Mouse (Mus musculus) heart, adult 2 months (tissue): ENCODE results near the gene Gde1. TPM values are rescaled to one million over a fixed set of nuclear protein-coding genes. Genes with fewer than 3 reads are reported as not detected.
A peak's percentile ranks its signal among the peaks of the same experiment; 100 is the strongest.

Experiments
- DNase-seq, 2 experiments: peaks; one replicate each; pipeline ENCODE4 v3.0.0; 2021
- H3K27ac ChIP-seq: fragments of 200-600 bp; 2 replicates; pipeline ENCODE4 v1.8.1; 2022
- H3K27me3 ChIP-seq: fragments of 200-500 bp; 2 replicates; pipeline ENCODE4 v1.6.1; 2012; ENCODE audit warnings: mild to moderate bottlenecking, low read length, inconsistent platforms, mixed read lengths; ENCODE audit not compliant: control insufficient read depth, insufficient read depth
- H3K36me3 ChIP-seq: fragments of 200-500 bp; 2 replicates; pipeline ENCODE4 v1.6.1; 2012; ENCODE audit warnings: low read length, inconsistent platforms; ENCODE audit not compliant: control insufficient read depth, insufficient read depth
- H3K4me1 ChIP-seq: fragments of 200-500 bp; 2 replicates; pipeline ENCODE4 v1.6.1; 2011; ENCODE audit warnings: low read length; ENCODE audit not compliant: control insufficient read depth, insufficient read depth
- H3K4me3 ChIP-seq: fragments of 200-600 bp; 2 replicates; pipeline ENCODE4 v1.8.1; 2022
- H3K79me2 ChIP-seq: fragments of 200-500 bp; replicated peaks from 2 replicates; pipeline ENCODE4 v1.6.1; 2012; ENCODE audit warnings: mild to moderate bottlenecking, inconsistent platforms, low read length, moderate library complexity, mixed read lengths; ENCODE audit not compliant: control insufficient read depth, insufficient read depth
- H3K9ac ChIP-seq: fragments of 200-500 bp; 2 replicates; pipeline ENCODE4 v1.6.1; 2012; ENCODE audit warnings: low read depth, mild to moderate bottlenecking, control low read depth, inconsistent platforms, low read length, mixed read lengths
- CTCF ChIP-seq: fragments of 200-600 bp; IDR thresholded peaks from 2 replicates; pipeline ENCODE4 v1.8.1; 2022; ENCODE audit warnings: antibody characterized with exemption, mild to moderate bottlenecking, moderate library complexity
- EP300 ChIP-seq: fragments of 200-500 bp; IDR thresholded peaks from 2 replicates; pipeline ENCODE4 v1.6.1; 2011; ENCODE audit warnings: low read depth, low read length, control low read depth; ENCODE audit not compliant: insufficient read depth
- POLR2A ChIP-seq: fragments of 200-500 bp; IDR thresholded peaks from 2 replicates; pipeline ENCODE4 v1.6.1; 2011; ENCODE audit warnings: mild to moderate bottlenecking, low read depth, low read length, control low read depth; ENCODE audit not compliant: insufficient read depth
- WGBS: fragments of 180-500 bp; shearing (Covaris S2); methylation state at CpG from one replicate; pipeline ENCODE4 v1.1.7; 2018; 5-methylcytosine and 5-hydroxymethylcytosine counted together
- intact Hi-C: fragments of 180-260 bp; cut with DNase I; formaldehyde crosslinking; loops from one replicate; pipeline ENCODE4 v1.15.1; 2025
- polyA plus RNA-seq: library from polyadenylated mRNA; depleted of rRNA; stranded (reverse); fragments of >200 nt; gene quantifications from 2 replicates; pipeline ENCODE4 v1.2.3, GENCODE M21; 2012; rRNA removed
- total RNA-seq, 2 experiments: library from RNA; stranded (reverse); gene quantifications; 2 replicates each; pipeline ENCODE4 v1.2.3; 2021

Gde1 gene
- total and polyA plus RNA-seq, 3 experiments = 30.2 to 54.9 (median 34.5) TPM

GRCm38 (mm10) chr7:118652572-118653295 lies 52.8 kb downstream of the Gde1 start:
- no peaks in the 10 kb centered on the region for H3K36me3 ChIP-seq
- WGBS = 74% methylated on average over 6 of the region's 6 CpGs

GRCm38 (mm10) chr7:118650891-118651290 lies 54.7 kb downstream of the Gde1 start:
- no peak overlapping the region for H3K27ac ChIP-seq
- intact Hi-C loops = no loop called here
- H3K79me2 ChIP-seq = no peaks in the 10 kb centered on the region
- no peak overlapping the region for H3K9ac ChIP-seq
- WGBS = 69% methylated on average over 1 of the region's 1 CpGs
- no peak overlapping the region for H3K4me3 ChIP-seq
- H3K27me3 ChIP-seq = no peaks in the 10 kb centered on the region
- H3K4me1 ChIP-seq = no peaks in the 10 kb centered on the region
- DNase-seq = no peak
- no peaks in the 10 kb centered on the region for H3K36me3 ChIP-seq
- TF ChIP-seq POLR2A (no peak), EP300 (no peak), CTCF (no peak)

More at GRCm38 (mm10) chr7:118652572-118653295, 52.8 kb downstream of the Gde1 start:
- Histone ChIP-seq H3K27me3 (no peaks in the 10 kb centered on the region), H3K9ac (no peak overlapping the region), H3K4me3 (no peak overlapping the region), H3K79me2 (no peaks in the 10 kb centered on the region), H3K27ac (no peak overlapping the region), H3K4me1 (no peaks in the 10 kb centered on the region)
- intact Hi-C loops = no loop called here
- DNase-seq = no peak
- TF ChIP-seq EP300 = no peak
- no peak for TF ChIP-seq CTCF
- TF ChIP-seq POLR2A = no peak

- intact Hi-C loops = no loop called here
- 70% methylated on average over 4 of the region's 4 CpGs for WGBS
- H3K9ac ChIP-seq = no peak overlapping the region
Observed at GRCm38 (mm10) chr7:118650119-118650518, 55.5 kb downstream of the Gde1 start.

GRCm38 (mm10) chr7:118649328-118649727 lies 56.2 kb downstream of the Gde1 start:
- intact Hi-C loops = no loop called here
- Histone ChIP-seq H3K4me3 (no peak overlapping the region), H3K9ac (no peak overlapping the region), H3K27me3 (peaks cover 1% of the 10 kb centered on the region), H3K27ac (no peak overlapping the region), H3K4me1 (no peaks in the 10 kb centered on the region), H3K36me3 (no peaks in the 10 kb centered on the region), H3K79me2 (no peaks in the 10 kb centered on the region)
- DNase-seq = peak in 1 of 2 experiments; percentile 7
- TF ChIP-seq POLR2A (no peak), CTCF (no peak), EP300 (no peak)
- WGBS = 69% methylated on average over 7 of the region's 7 CpGs

More at GRCm38 (mm10) chr7:118650119-118650518, 55.5 kb downstream of the Gde1 start:
- TF ChIP-seq EP300 (no peak), POLR2A (no peak), CTCF (no peak)
- Histone ChIP-seq H3K4me3 (no peak overlapping the region), H3K79me2 (no peaks in the 10 kb centered on the region), H3K4me1 (no peaks in the 10 kb centered on the region), H3K36me3 (no peaks in the 10 kb centered on the region), H3K27ac (no peak overlapping the region), H3K27me3 (no peaks in the 10 kb centered on the region; the same call in 1 of the 2 replicates)
- DNase-seq = no peak

GRCm38 (mm10) chr7:118646237-118646636 lies 59.3 kb downstream of the Gde1 start:
- no peak overlapping the region for H3K27ac ChIP-seq
- H3K27me3 ChIP-seq = peaks cover 1% of the 10 kb centered on the region
- TF ChIP-seq POLR2A (no peak), CTCF (no peak)
- intact Hi-C loops = no loop called here
- no peaks in the 10 kb centered on the region for H3K79me2 ChIP-seq
- DNase-seq = no peak
- no peak overlapping the region for H3K4me3 ChIP-seq
- H3K9ac ChIP-seq = no peak overlapping the region
- 93% methylated on average over 1 of the region's 1 CpGs for WGBS
- H3K36me3 ChIP-seq = no peaks in the 10 kb centered on the region
- H3K4me1 ChIP-seq = no peaks in the 10 kb centered on the region

Other genes starting within 250 kb of the Gde1 start
- gene Itpripl2, start 213.8 kb downstream of the Gde1 start, total RNA-seq = 10 to 100 TPM; 19.0 to 23.3 TPM
- gene Itpripl2, start 213.8 kb downstream of the Gde1 start, polyA plus RNA-seq = 7.9 and 12.1 TPM in 2 replicates
- gene Coq7, start 172.4 kb downstream of the Gde1 start, total RNA-seq = 100 to 1,000 TPM; 110 to 128 TPM
- 151 TPM in 2 replicates for gene Coq7, start 172.4 kb downstream of the Gde1 start, polyA plus RNA-seq
- 1 to 10 TPM; 6.4 to 6.9 TPM for gene Tmc7, start 121.0 kb downstream of the Gde1 start, total RNA-seq
- 3.2 and 6.1 TPM in 2 replicates for gene Tmc7, start 121.0 kb downstream of the Gde1 start, polyA plus RNA-seq
- gene Tmc5, start 108.5 kb downstream of the Gde1 start, total RNA-seq = under 1 TPM; 0.10 to 0.34 TPM
- 0.72 and 0.73 TPM in 2 replicates for gene Tmc5, start 108.5 kb downstream of the Gde1 start, polyA plus RNA-seq
- gene Ccp110, start 6.8 kb upstream of the Gde1 start, total RNA-seq = 1 to 10 TPM; 1.5 to 1.6 TPM
- 1.4 and 2.0 TPM in 2 replicates for gene Ccp110, start 6.8 kb upstream of the Gde1 start, polyA plus RNA-seq
- gene Vps35l, start 34.4 kb upstream of the Gde1 start, total RNA-seq = 10 to 100 TPM; 21.0 to 21.7 TPM
- 26.5 and 30.2 TPM in 2 replicates for gene Vps35l, start 34.4 kb upstream of the Gde1 start, polyA plus RNA-seq
- gene Iqck, start 150.0 kb upstream of the Gde1 start, total RNA-seq = under 1 TPM; 0.29 to 0.32 TPM
- gene Iqck, start 150.0 kb upstream of the Gde1 start, polyA plus RNA-seq = 0.70 and 0.88 TPM in 2 replicates
- gene Knop1, start 150.5 kb upstream of the Gde1 start, total RNA-seq = 10 to 100 TPM; 13.7 to 14.0 TPM
- gene Knop1, start 150.5 kb upstream of the Gde1 start, polyA plus RNA-seq = 5.3 and 9.8 TPM in 2 replicates